Mouse (Mus musculus) C2C12 (cell line): ENCODE data around the gene Tnk1.

Source experiments
- CTCF ChIP-seq: IDR thresholded peaks from one replicate; pipeline ENCODE4 v1.5.1; 2011; ENCODE audit not compliant: control insufficient read depth, insufficient read depth, insufficient read length
- FOSL1 ChIP-seq: IDR thresholded peaks from one replicate; pipeline ENCODE4 v1.8.0; 2011; ENCODE audit warnings: mild to moderate bottlenecking, low read length; ENCODE audit not compliant: poor library complexity, insufficient read depth, severe bottlenecking
- MAX ChIP-seq: IDR thresholded peaks from one replicate; pipeline ENCODE4 v1.6.1; 2011; ENCODE audit warnings: mild to moderate bottlenecking, control low read depth
- MYOD1 ChIP-seq: IDR thresholded peaks from one replicate; pipeline ENCODE4 v1.6.1; 2011; ENCODE audit warnings: low read depth; ENCODE audit not compliant: control insufficient read depth, insufficient read length
- USF1 ChIP-seq: IDR thresholded peaks from one replicate; pipeline ENCODE4 v1.6.1; 2011; ENCODE audit warnings: low read depth, mild to moderate bottlenecking, control low read depth, moderate library complexity

DNA sequence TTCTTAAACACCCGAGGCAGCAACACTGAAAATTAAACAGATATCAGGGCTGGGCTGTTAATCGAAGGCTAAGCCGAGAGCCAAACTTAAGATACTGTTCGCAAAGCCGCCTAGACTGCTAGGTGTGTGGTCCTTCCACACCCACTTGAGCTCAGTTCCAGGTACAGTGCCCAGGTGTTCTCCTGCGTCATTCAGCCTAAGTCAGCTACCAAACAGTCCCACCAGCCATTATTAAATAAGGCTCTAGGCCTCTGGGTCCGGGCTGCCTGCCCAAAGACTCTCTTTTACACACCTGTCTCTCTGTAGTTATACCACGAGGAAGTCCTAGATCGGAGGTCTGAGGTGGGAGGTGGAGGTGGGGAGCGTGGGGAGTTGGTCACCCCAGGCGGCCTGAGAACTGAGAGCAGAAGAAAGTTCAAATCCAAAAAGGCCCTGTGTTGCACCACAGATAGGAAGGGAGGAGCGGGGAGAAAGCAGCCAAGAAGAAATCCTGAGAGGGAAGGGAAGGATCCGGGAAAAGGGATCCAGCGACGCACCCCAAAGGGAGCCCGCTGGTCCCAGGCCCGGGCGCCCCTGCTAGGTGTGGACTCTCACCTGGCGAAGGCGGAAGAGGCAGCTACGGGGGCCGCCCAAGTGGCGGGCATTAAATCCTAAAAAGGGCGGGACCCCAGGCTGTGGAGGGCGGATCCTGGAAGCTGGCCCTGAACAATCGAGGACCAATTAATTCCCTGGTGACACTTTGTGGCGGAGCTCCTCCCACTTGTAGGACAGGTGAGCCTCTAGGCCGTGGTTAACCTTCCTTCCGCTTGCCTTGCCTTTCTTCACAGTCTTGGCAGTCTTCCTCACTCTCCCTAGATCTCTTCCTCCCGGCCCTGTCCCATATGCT lies at the start of gene Tnk1:
- TF ChIP-seq CTCF (no peak), FOSL1 (no peak), MAX (no peak), MYOD1 (no peak), USF1 (no peak)
